Mouse (Mus musculus): Measurements from ENCODE around the gene Noc2l.

- TF ChIP-seq TAL1 (IDR thresholded peaks at IDR 0.05; ENCODE audit: low read length) (no peak), GATA1 (IDR thresholded peaks at IDR 0.05; ENCODE audit: low read length) (no peak)
Observed at GRCm38 (mm10) chr4:156194346-156194745, 41.5 kb upstream of the Noc2l start.
